Mouse (Mus musculus): ENCODE measurements around the gene Dnajb2.

- TF ChIP-seq GATA1 (IDR thresholded peaks at IDR 0.05; ENCODE audit: low read length), result no peak
- TF ChIP-seq TAL1 (IDR thresholded peaks at IDR 0.05; ENCODE audit: low read length), result no peak
Observed at GRCm38 (mm10) chr1:75231664-75232152, 4.5 kb upstream of the Dnajb2 start, which contains the start of gene A630095N17Rik.

All from erythroblast, embryonic 14.5 days (primary cell).